Mouse (Mus musculus): ENCODE measurements at regions not wholly inside any gene's neighbourhood (a gene's known extent, or its start where the extent isn't known, plus 50 kb on each side); places are given as distances from the start of the nearest gene placed in this dataset.
A peak's percentile ranks its signal among the peaks of the same experiment; 100 is the strongest.
"Not testable (repeated sequence)": the region's sequence is repeated elsewhere in the genome, so short reads cannot be mapped to it uniquely, and the experiment has no call there.

- DNase-seq, result peak in 1 of 2 experiments; percentile 1
Observed at GRCm38 (mm10) chr12:22745556-22745955, 1034.5 kb downstream of the Gm10330 start.

GRCm38 (mm10) chr12:22745067-22745466 lies 1035.0 kb downstream of the Gm10330 start:
- not testable (repeated sequence) for DNase-seq

Measured in cerebellum, postnatal 10 days (tissue).